Mouse (Mus musculus) limb, embryonic 14.5 days (tissue): ENCODE measurements around the gene Adgrb2. TPM values are rescaled to one million over a fixed set of nuclear protein-coding genes. Genes with fewer than 3 reads are reported as not detected.
A peak's percentile ranks its signal among the peaks of the same experiment; 100 is the strongest.

Experiments
- ATAC-seq: fragments of 200-750 bp; cut with Nextera tagmentation; 2 replicates; pipeline ENCODE4 v1.8.0; 2017; ENCODE audit warnings: low read depth, moderate number of reproducible peaks, moderate TSS enrichment; ENCODE audit not compliant: low FRiP score
- DNase-seq: peaks from one replicate; pipeline ENCODE4 v3.0.0-alpha.2; 2015; ENCODE audit warnings: low spot score
- H3K27ac ChIP-seq: fragments of 300-500 bp; sonication (generic); replicated peaks from 2 replicates; pipeline ENCODE4 v1.5.1; 2014; ENCODE audit warnings: low read depth, mild to moderate bottlenecking, low read length, moderate library complexity, mixed read lengths
- H3K27me3 ChIP-seq: fragments of 300-500 bp; sonication (generic); 2 replicates; pipeline ENCODE4 v1.6.1; 2014; ENCODE audit warnings: low read length, mixed read lengths; ENCODE audit not compliant: control insufficient read depth, insufficient read depth
- H3K36me3 ChIP-seq: fragments of 300-500 bp; sonication (generic); 2 replicates; pipeline ENCODE4 v1.6.1; 2014; ENCODE audit warnings: mild to moderate bottlenecking, low read length, moderate library complexity, mixed read lengths; ENCODE audit not compliant: control insufficient read depth, insufficient read depth
- H3K4me1 ChIP-seq: fragments of 300-500 bp; sonication (generic); 2 replicates; pipeline ENCODE4 v1.6.1; 2014; ENCODE audit warnings: antibody characterized with exemption, low read length, mixed read lengths; ENCODE audit not compliant: control insufficient read depth, insufficient read depth
- H3K4me2 ChIP-seq: fragments of 300-500 bp; sonication (generic); replicated peaks from 2 replicates; pipeline ENCODE4 v1.6.1; 2014; ENCODE audit warnings: low read depth, mild to moderate bottlenecking, low read length, moderate library complexity; ENCODE audit not compliant: severe bottlenecking
- H3K4me3 ChIP-seq: fragments of 300-500 bp; sonication (generic); replicated peaks from 2 replicates; pipeline ENCODE4 v1.5.1; 2014; ENCODE audit warnings: low read length
- H3K9ac ChIP-seq: fragments of 300-500 bp; sonication (generic); 2 replicates; pipeline ENCODE4 v1.6.1; 2014; ENCODE audit warnings: mild to moderate bottlenecking, low read depth, low read length, moderate library complexity; ENCODE audit not compliant: severe bottlenecking
- H3K9me3 ChIP-seq: fragments of 300-500 bp; sonication (generic); 2 replicates; pipeline ENCODE4 v1.6.1; 2016; ENCODE audit warnings: low read length; ENCODE audit not compliant: control insufficient read depth
- POLR2A ChIP-seq: fragments of 200-500 bp; IDR thresholded peaks from 2 replicates; pipeline ENCODE4 v1.8.0; 2012; ENCODE audit warnings: inconsistent platforms, mild to moderate bottlenecking, moderate library complexity, borderline replicate concordance; ENCODE audit not compliant: insufficient read depth, insufficient read length; ENCODE audit errors: extremely low read depth
- WGBS: fragments of 180-500 bp; shearing (Covaris S2); extraction: QIAGEN DNeasy Blood & Tissue Kit; methylation state at CpG from one replicate; pipeline ENCODE4 v1.1.7; 2014; 5-methylcytosine and 5-hydroxymethylcytosine counted together
- polyA plus RNA-seq, 2 experiments: library from polyadenylated mRNA; depleted of rRNA in 1 of 2; stranded (reverse) in 1 of 2; unstranded in 1 of 2; fragments of >200 nt; fragmentation: Nextera tagmentation in 1 of 2; extraction: Ambion mirVana in 1 of 2; gene quantifications; 2 replicates each; pipeline versions ENCODE4 v1.2.1 to v1.2.3; 2012 to 2014

The Adgrb2 gene
- polyA plus RNA-seq, 2 experiments: 7.2 to 52.3 TPM

GRCm38 (mm10) chr4:130056471-130056870 lies 71.8 kb downstream of the Adgrb2 start:
- no peak overlapping the region for H3K4me2 ChIP-seq
- H3K27ac ChIP-seq: peak overlapping the region; percentile 76
- no peak for TF ChIP-seq POLR2A
- H3K27me3 ChIP-seq: no peaks in the 10 kb centered on the region
- H3K4me1 ChIP-seq: peaks cover 20% of the 10 kb centered on the region
- 60% methylated on average over 3 of the region's 3 CpGs for WGBS
- no peaks in the 10 kb centered on the region for H3K9me3 ChIP-seq
- ATAC-seq (no peak), DNase-seq (no peak)
- H3K9ac ChIP-seq: no peak overlapping the region
- H3K36me3 ChIP-seq: peaks cover 89% of the 10 kb centered on the region
- H3K4me3 ChIP-seq: no peak overlapping the region

- Histone ChIP-seq H3K4me1 (peaks cover 8% of the 10 kb centered on the region), H3K4me2 (no peak overlapping the region), H3K27me3 (no peaks in the 10 kb centered on the region), H3K4me3 (no peak overlapping the region), H3K36me3 (peaks cover 65% of the 10 kb centered on the region), H3K27ac (no peak overlapping the region), H3K9ac (no peak overlapping the region), H3K9me3 (no peaks in the 10 kb centered on the region)
- no peak for DNase-seq
- ATAC-seq: no peak
- no peak for TF ChIP-seq POLR2A
Observed at GRCm38 (mm10) chr4:130060937-130061336, 76.3 kb downstream of the Adgrb2 start.

GRCm38 (mm10) chr4:130063191-130063590 lies 78.5 kb downstream of the Adgrb2 start:
- no peaks in the 10 kb centered on the region for H3K4me1 ChIP-seq
- H3K4me2 ChIP-seq: no peak overlapping the region
- no peak for DNase-seq
- 52% methylated on average over 7 of the region's 7 CpGs for WGBS
- no peaks in the 10 kb centered on the region for H3K9me3 ChIP-seq
- H3K27ac ChIP-seq: no peak overlapping the region
- no peak overlapping the region for H3K9ac ChIP-seq
- no peak for TF ChIP-seq POLR2A
- no peaks in the 10 kb centered on the region for H3K27me3 ChIP-seq
- no peak overlapping the region for H3K4me3 ChIP-seq
- peaks cover 46% of the 10 kb centered on the region for H3K36me3 ChIP-seq
- ATAC-seq: no peak

- Histone ChIP-seq H3K27me3 (no peaks in the 10 kb centered on the region), H3K4me3 (no peak overlapping the region), H3K4me2 (no peak overlapping the region), H3K36me3 (peaks cover 21% of the 10 kb centered on the region), H3K9ac (no peak overlapping the region), H3K9me3 (no peaks in the 10 kb centered on the region), H3K4me1 (no peaks in the 10 kb centered on the region), H3K27ac (no peak overlapping the region)
- no peak for DNase-seq
- 12% methylated on average over 8 of the region's 8 CpGs for WGBS
- no peak for TF ChIP-seq POLR2A
- ATAC-seq: no peak
Observed at GRCm38 (mm10) chr4:130066816-130067215, 82.1 kb downstream of the Adgrb2 start.

GRCm38 (mm10) chr4:130070523-130070922 lies 85.9 kb downstream of the Adgrb2 start:
- no peak for ATAC-seq
- H3K36me3 ChIP-seq: peaks cover 37% of the 10 kb centered on the region
- 60% methylated on average over 3 of the region's 3 CpGs for WGBS
- H3K9ac ChIP-seq: no peak overlapping the region
- no peaks in the 10 kb centered on the region for H3K27me3 ChIP-seq
- no peak overlapping the region for H3K4me2 ChIP-seq
- no peaks in the 10 kb centered on the region for H3K4me1 ChIP-seq
- H3K9me3 ChIP-seq: no peaks in the 10 kb centered on the region
- H3K4me3 ChIP-seq: no peak overlapping the region
- no peak overlapping the region for H3K27ac ChIP-seq
- TF ChIP-seq POLR2A: no peak
- DNase-seq: no peak

GRCm38 (mm10) chr4:130071758-130072157 lies 87.1 kb downstream of the Adgrb2 start:
- ATAC-seq (no peak), DNase-seq (no peak)
- 90% methylated on average over 2 of the region's 2 CpGs for WGBS
- Histone ChIP-seq H3K9me3 (no peaks in the 10 kb centered on the region), H3K9ac (no peak overlapping the region), H3K4me2 (no peak overlapping the region), H3K4me3 (no peak overlapping the region), H3K36me3 (peaks cover 37% of the 10 kb centered on the region), H3K27ac (no peak overlapping the region), H3K4me1 (no peaks in the 10 kb centered on the region), H3K27me3 (no peaks in the 10 kb centered on the region)
- no peak for TF ChIP-seq POLR2A

Other genes with a start within 250 kb of the Adgrb2 start
- 96.6 and 97.6 TPM in 2 replicates for gene Khdrbs1, start 242.6 kb upstream of the Adgrb2 start, polyA plus RNA-seq (2012; rRNA removed)
- 107 and 122 TPM in 2 replicates for gene Khdrbs1, start 242.6 kb upstream of the Adgrb2 start, polyA plus RNA-seq (2014; fragmentation: Nextera tagmentation; extraction: Ambion mirVana)
- 106 and 111 TPM in 2 replicates for gene Ptp4a2, start 173.7 kb upstream of the Adgrb2 start, polyA plus RNA-seq (2012; rRNA removed)
- 296 and 311 TPM in 2 replicates for gene Ptp4a2, start 173.7 kb upstream of the Adgrb2 start, polyA plus RNA-seq (2014; fragmentation: Nextera tagmentation; extraction: Ambion mirVana)
- 0.15 and 0.20 TPM in 2 replicates for gene Spocd1, start 55.6 kb upstream of the Adgrb2 start, polyA plus RNA-seq (2012; rRNA removed)
- not detected in 2 replicates for gene Spocd1, start 55.6 kb upstream of the Adgrb2 start, polyA plus RNA-seq (2014; fragmentation: Nextera tagmentation; extraction: Ambion mirVana)
- 254 and 284 TPM in 2 replicates for gene Col16a1, start 63.0 kb downstream of the Adgrb2 start, polyA plus RNA-seq (2012; rRNA removed)
- gene Col16a1, start 63.0 kb downstream of the Adgrb2 start, polyA plus RNA-seq (2014; fragmentation: Nextera tagmentation; extraction: Ambion mirVana): 153 TPM in 2 replicates
- 55.8 and 71.7 TPM in 2 replicates for gene Pef1, start 117.7 kb downstream of the Adgrb2 start, polyA plus RNA-seq (2012; rRNA removed)
- gene Pef1, start 117.7 kb downstream of the Adgrb2 start, polyA plus RNA-seq (2014; fragmentation: Nextera tagmentation; extraction: Ambion mirVana): 74.6 and 75.4 TPM in 2 replicates
- gene Hcrtr1, start 154.5 kb downstream of the Adgrb2 start, polyA plus RNA-seq (2012; rRNA removed): 0.10 and 0.37 TPM in 2 replicates
- 0.08 TPM in 1 of 2 replicates, not detected in the other for gene Hcrtr1, start 154.5 kb downstream of the Adgrb2 start, polyA plus RNA-seq (2014; fragmentation: Nextera tagmentation; extraction: Ambion mirVana)
- 19.9 and 23.9 TPM in 2 replicates for gene Tinagl1, start 190.3 kb downstream of the Adgrb2 start, polyA plus RNA-seq (2012; rRNA removed)
- gene Tinagl1, start 190.3 kb downstream of the Adgrb2 start, polyA plus RNA-seq (2014; fragmentation: Nextera tagmentation; extraction: Ambion mirVana): 13.6 and 14.2 TPM in 2 replicates
- 0.03 and 0.04 TPM in 2 replicates for gene Gm853, start 237.5 kb downstream of the Adgrb2 start, polyA plus RNA-seq (2012; rRNA removed)
- not detected in 2 replicates for gene Gm853, start 237.5 kb downstream of the Adgrb2 start, polyA plus RNA-seq (2014; fragmentation: Nextera tagmentation; extraction: Ambion mirVana)